Mouse (Mus musculus) thymus, postnatal 0 days (tissue): ENCODE measurements at regions not wholly inside any gene's neighbourhood (a gene's known extent, or its start where the extent isn't known, plus 50 kb on each side); places are given as distances from the start of the nearest gene placed in this dataset.
"Not testable (repeated sequence)": the region's sequence is repeated elsewhere in the genome, so short reads cannot be mapped to it uniquely, and the experiment has no call there.

Source experiments
- DNase-seq: peaks from one replicate; pipeline ENCODE4 v3.0.0-alpha.2; 2015; ENCODE audit warnings: low spot score

DNA sequence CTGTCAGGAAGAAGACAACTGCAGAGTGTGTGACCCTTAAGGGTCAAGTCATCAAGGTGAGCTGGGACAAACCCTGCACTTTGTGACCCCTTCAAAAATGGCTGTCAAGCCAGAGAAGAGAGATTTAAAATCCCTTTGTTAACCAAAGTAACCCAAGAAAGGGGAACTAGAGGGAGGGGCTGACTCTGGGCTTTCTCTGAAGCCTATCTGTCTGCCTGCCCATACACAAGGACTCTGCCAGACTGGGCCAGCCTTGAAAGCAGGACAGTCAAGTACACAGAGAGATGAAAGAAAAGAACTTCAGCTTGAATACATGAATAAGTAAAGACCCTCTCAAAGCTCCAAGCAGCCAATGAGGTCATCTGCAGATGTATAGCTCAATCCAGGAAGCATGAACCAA, 595.3 kb downstream of the Pdcd6ip start:
- DNase-seq, result no peak

DNA sequence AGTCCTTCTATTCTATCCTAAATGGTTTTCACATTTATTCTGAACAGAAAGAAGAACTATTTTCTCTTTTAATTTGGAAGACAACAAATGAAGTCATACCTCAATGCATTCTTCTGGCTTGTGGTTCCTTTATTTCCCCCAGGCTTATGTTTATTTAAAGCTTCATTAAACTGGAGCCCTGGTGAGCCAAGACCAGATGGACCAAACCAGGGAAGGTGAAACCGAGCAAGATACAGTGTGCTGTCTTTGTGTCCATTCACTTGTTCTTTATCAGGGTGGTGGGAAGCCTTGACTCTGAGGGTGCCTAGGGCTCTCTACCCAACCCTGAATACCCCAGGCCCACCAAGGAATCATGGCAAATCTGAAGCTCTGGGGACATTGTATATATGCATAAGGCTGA, 606.3 kb downstream of the Pdcd6ip start:
- no peak for DNase-seq

DNA sequence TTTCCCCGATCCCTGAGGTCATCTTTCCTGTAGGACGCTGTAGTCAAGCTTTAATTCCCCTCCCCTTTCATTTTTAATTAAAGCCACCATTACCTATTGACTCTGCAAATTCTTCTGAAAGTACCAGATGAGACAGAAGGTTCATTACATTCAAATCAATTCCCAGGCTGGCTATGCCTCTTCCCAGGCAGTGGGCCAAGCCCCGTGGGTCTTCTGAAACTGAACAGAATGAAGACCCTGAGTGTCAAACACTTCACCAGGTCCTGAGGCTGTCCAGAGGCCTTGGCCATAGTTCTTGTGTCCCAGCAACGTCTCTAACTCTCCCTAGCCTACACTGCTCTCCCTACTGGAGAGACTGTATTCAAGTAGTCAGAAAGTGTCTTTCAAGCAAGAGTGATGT, 607.4 kb downstream of the Pdcd6ip start:
- no peak for DNase-seq

DNA sequence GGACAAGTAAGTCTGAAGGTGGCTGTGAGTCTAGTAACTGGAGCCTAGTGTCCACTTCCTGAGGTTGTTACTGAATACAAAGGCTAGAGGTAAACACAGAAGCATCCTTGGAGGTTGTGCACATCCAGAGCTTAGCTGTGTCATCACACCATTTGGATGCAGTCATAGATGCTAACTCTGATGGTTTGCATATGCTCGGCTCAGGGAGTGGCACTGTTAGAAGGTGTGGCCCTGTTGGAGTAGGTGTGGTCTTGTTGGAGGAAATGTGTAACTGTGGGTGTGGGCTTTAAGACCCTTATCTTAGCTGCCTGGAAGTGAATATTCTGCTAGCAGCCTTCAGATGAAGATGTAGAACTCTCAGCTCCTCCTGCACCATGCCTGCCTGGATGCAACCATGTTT, 612.6 kb downstream of the Pdcd6ip start:
- DNase-seq, result not testable (repeated sequence)

DNA sequence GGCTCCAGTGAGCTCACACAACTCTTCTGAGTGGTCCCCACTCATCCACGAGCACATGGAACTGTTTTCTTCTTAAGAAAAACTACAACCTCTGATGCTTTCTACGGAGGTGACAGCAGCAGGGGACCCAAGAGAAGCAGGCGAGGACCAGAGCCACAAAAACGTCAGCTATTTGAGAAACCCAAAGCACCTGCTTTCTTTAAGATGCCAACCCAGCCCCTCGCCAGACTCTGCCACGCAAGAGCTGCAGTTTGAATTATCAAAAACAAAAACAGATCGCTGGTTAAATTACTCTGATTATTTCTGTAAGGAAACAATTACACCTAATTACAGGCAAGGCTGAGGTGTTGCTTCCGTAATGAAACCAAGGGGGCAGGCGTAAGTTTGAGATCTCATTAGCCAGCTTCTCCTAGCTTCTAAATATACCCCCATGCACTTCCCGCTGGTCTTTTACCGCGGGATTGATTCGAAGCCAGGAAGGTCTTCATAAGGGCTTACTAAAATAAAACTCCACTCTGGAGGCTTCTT, 614.1 kb downstream of the Pdcd6ip start:
- DNase-seq, result no peak

DNA sequence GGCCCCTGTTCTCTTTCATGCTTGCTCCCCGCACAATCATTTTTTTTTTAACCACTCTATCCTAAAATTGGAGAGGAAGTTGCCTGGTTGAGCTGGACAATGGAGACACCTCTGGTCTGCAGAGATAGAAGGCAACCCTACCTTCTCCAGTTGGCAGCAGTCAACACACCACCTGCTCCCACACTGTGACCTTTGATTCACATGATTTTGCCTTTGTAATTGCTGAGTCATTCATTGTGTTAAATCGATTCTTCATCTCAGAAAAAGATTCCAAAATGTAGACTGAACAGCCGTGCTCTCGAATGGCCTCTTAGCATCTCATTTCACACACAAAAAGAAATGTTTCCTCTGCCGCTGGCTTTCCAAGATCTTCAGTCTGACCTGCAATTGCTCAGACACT, 616.2 kb downstream of the Pdcd6ip start:
- DNase-seq, result no peak

DNA sequence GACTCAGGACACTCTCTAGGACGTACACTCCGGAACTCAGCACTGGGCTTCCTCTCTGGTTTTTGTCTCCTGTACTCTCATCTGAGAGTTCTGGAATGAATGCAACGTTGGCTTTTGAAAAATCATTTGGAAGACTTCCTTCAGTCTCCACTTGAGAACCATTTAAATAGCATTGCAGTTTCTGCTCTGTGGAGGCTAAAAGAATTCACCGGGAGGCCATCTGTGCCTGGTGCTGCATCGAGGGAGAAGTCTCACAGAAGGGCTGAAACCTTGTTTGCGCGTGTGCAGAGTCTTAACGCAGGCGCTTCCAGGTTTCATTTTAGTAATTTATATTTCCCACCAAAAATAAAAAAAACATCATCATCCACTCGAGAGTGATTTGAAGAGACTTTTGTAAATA, 620.3 kb downstream of the Pdcd6ip start:
- no peak for DNase-seq

DNA sequence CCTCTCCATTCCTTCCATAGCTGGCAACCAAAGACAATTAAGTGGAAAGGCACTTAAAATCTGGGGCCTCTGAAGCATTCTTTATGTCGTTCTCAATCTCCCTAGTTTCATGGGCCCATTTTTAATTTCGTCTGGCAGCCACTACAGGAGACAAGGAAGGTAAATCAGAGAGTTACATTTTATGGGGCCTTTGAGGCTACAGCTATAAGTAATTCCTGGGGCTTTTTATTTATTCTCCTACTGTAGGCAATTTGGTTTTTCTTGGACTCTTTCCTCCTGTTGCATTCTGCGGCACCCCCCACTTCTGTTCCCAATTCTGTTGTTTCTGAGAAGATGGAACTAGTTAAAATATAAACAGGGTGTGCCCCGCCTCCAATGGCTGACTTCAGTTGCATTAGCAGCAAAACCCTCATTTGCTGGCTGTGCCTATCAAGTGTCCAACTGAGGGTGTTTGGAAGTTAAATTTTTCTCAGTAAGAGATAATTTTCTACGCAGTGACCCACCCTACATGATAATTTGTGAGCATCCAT, 622.7 kb downstream of the Pdcd6ip start:
- no peak for DNase-seq

DNA sequence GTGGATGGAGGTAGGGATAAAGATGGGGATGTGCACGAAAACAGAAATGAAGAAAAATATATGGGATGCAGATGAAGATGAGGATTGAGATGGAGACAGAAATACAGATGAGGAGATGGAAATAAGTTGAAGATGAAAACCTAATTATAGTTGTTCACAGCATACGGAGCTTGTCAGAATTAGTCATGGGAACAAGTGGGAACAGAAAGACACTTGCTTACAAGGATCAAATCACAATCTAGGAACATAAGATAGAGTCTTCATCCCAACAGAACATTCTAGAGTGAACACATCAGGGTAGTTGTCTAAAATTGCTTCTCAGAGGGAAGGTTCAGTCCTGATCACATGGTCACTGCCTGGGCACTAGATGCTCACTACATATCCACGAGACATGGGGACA, 633.2 kb downstream of the Pdcd6ip start:
- no peak for DNase-seq

DNA sequence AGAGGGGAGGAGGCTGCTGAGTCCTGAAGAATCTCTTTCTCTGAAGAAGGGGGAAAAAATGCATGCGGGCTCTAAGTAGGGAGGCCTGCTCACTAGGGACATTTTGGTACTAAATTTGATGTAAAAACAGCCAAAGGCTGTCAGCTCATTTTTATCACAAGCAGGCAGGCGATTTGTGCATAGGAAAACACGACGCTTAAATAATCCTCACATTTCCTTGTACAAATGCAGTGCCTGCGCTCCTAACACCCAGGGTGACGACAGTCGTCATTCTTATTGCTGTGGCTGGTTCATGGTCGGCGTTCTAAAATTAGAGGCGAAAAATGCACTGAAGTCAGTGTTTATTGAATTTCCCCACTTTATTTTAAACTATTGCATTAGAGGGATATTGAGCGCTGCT, 650.6 kb downstream of the Pdcd6ip start:
- no peak for DNase-seq

DNA sequence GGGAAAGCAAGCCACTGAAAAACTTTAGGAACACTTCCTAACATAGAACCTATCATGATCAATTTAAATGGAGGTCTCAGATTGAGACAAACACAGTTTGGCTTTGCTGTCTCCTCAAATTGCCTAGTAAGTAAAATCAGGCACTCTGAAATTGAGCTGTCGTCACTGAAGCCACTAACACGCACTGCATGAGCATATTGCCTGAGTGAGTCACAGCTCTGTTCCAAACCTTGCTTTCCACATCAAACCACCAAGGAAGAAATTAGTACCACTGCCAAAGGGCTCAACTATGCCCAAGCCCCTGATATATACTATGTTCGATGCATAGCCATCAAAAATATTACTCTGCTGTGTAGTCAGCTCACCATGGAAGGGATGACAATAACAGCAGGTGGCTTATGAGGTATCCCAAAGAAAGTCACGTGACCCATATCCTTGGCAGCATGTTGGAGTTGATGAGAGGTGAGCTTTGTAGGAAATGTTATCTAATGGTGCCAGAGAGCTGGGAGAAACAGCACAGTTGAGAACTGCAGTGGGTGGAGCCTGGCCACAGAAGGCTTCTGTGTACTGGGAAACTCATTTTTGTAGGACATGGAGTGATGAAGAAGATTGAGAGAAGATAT, 663.4 kb downstream of the Pdcd6ip start:
- no peak for DNase-seq

DNA sequence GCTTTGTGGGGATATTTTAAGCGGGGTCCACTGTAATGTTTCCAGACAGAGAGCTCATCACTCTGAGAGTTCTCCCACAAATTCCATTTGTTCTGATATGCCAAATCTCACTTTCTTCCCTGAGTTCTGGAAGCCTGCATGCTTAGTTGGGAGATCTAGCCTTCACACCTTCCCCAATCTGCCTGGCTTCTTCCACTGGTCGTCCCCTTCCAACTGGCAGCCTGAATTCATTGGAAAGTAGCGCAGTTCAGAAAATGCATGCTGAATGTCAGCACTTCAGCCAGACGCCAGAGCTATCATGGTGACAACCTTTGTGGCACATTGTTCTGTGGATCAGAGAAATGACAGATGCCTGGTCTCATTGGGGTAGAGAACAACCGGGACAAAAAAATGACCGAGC, 667.2 kb downstream of the Pdcd6ip start:
- no peak for DNase-seq

DNA sequence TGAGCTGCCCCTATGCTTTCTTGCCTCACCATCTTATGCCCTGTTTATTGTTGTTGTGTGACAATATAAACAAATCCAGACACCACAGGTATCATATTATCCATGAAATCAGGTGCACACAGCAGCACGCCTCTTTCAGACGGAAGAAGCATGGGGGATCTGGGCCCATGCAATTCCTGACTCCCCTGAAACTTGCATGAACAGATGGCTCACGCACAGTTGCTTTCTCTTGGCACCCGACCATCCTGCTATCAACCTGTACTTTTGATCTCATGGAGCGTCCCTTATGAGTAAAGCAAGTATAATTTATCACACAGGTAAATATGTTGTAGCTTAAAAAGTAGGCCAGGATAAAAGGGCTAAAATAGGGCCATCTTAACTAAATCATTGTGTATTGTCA, 674.1 kb downstream of the Pdcd6ip start:
- no peak for DNase-seq

DNA sequence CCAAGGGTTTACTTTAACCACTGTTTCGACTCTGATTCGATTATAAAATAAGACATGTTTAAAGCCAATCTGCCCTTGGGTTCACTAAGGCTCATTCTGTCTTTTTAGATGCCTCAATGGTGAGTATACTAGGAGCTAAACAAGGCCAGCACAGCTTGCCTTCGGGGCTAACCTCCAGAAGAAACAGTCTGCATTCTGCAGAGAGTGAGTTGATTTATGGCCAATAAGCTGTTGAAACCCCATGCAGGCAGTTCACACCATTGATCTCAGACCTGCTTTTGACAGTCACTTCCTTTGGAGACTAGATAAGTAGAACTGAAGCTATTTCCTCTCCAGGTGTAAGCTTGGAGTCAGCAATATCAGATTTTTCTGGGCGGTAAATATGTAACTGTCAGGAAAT, 679.0 kb downstream of the Pdcd6ip start:
- DNase-seq, result no peak

DNA sequence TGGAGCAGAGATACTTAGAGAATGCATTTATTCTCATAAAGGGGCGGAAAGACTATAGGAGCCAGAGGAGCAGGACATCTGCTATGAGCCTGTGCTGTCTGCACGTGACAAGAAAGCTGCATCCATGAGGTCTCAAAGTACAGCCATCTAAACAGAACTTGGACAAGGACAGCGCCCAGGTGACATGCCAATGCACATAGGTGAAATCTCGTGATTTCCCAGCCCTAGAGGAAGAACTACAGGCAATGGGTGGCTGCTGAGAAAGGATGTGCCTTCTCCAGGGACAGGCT, 681.2 kb downstream of the Pdcd6ip start:
- no peak for DNase-seq

DNA sequence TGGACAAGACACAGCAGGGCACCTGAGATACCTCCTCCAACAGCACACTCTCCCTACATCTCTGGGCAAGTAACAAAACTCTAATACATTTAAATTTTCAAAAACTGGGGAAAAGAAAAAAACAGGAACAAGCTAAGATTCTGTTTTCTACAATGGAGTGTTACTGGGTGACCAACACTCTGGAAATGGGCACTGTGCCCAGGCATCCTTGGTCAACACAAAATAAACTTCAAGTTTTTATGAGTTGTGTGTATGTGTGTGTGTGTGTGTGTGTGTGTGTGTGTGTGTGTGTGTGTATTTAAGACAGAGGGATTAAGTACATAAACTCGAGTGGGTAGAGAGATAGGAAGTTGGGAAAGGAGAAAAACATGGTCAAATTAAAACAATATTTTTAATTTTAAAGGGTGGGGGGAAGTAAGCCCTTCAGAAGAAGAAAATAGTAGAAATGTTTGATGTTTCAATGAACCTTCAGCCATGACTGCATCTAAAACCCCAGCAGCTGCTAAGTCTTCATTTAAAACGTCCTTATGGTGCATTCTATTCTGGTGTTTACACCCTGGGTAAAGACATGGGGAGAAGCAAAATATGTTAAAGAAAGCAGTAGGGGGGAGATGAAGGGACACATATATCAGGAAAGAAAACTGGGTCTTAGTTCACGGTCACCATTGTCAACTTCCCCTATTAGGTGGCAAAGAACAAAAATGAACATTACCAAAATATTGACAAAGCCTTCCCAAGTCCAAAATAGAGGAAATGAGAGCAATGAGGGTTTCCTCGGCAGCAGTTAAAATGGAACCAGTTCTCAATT, 681.8 kb downstream of the Pdcd6ip start:
- no peak for DNase-seq

DNA sequence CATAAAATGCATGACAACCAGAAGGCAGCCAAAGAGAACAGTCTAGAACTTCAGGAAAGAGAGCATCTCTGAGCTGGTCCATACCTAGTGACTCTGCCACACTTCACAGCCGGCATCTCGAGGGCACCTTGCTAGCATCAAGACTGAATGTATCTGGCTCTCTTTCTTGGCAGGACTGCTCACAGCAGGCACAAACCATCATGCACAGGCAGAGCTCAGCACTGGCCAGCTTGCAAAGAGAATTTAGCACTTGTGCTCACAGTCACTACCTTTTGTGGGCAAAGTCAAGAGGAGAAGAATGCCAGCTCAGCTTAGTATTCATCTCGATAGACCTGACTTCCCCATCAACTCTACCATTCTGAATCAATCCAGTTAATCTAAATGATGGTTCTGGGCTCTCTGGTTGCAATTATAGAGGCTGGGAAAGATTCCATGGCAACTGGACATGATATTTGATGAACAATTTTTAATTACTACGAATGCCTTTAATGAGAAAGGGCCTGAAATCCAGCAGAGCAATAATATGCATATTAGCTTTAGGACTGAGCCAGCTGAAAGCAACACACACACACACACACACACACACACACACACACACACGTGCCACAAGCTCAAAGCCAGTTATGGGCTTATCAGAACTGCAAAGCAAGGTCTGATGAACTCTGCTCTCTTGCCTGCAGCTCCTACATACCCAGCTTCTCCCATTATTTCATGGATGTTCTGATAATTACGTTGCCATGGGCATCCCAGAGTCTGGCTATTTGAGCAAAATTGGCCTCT, 686.0 kb downstream of the Pdcd6ip start:
- no peak for DNase-seq

DNA sequence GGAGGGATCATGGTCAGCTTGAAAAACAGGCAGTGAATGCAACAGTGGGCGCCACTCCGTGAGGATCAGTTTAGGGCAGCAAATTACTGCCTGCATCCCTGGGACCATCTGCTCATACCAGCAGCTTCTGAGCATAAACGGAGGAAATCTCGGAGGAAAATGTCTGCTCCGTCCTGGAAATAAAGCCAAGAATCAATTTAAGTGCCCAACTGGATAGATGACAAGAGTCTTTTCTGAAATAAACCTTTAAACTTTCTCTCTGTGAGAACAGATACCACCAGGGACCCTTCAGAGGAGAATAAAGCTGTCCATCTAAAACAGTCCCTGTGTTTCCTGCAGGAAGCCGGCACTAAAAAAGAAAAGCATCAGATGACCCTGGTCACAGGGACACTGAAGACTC, 688.5 kb downstream of the Pdcd6ip start:
- DNase-seq, result no peak

DNA sequence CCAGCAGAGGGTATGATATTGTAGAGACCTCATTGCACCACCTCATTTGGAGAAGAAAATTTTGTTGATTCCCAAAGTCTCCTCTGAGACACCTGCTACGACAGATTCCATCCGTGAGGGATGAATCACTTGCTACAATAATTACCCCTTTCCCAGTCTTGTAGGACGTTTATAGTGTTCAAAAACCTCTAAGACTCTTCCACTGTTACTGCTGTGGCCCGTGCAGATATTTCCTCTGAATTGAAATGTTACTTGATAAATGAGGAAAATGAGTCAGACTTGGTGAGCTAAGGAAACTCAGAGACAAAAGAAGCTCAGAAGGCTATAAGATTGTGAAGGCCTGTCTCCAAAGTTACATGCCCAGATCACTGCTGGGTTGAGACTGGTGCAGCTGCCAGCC, 700.0 kb downstream of the Pdcd6ip start:
- no peak for DNase-seq

DNA sequence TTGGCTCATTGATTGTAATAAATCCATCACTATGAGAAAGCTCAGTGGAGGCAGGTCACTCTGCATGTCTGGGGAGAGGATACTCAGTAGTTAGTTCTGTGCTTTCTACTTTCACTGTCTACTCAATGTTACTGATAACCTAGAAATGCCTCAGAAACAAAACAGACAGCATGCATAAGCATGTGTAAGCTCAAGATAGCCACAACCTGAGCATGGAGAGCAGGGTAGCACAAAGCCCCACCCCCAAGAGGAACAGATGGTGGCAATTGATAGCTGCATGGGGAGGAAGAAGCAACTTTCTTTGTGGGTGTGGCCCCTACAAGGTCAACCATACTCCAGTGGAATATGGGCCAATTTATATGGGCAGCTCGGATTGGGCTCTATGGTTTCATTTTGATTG, 711.9 kb downstream of the Pdcd6ip start:
- DNase-seq, result no peak

DNA sequence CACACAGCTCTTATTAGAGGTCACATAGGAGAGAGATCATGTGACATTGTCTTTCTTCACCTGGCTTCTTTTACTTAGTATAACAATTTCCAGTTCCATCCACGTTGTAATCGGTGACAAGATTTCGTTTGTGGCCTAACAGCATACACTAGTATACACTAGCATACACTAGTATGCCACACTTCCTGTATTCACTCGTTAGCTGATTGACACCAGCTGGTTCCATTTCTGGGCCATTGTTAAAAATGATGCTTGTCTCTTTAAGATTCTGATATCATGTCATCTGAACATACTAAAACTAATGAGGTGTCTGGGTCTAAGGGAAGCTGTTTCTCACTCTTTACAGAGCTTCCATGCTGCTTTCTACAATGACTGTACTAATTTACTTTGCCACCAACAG, 713.3 kb downstream of the Pdcd6ip start:
- DNase-seq, result no peak

DNA sequence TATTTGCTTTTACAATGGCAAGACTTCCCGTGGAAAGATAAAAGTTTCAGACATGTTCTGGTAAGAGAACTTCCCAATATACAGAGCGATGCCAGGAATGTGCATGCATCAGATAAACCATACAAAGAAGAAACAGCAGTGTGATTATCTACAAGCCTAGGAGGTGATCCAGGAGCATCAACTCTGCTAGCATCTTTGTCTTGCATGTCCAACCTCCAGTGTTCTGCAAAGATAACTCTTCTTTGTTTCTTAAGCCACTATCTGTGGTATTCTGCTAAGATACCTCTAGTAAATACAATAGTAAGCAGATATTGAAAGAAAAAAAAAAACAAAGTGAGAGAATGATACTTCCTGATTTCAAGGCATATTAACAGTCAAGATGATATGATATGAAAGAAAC, 714.4 kb downstream of the Pdcd6ip start:
- DNase-seq, result no peak
